Mouse (Mus musculus) myocyte (in vitro differentiated cells): ENCODE measurements around the gene Qrfpr. TPM values are rescaled to one million over a fixed set of nuclear protein-coding genes. Genes with fewer than 3 reads are reported as not detected.

ENCODE experiments used
- H3K27me3 ChIP-seq: one replicate; pipeline ENCODE4 v1.6.1; 2011; ENCODE audit not compliant: control insufficient read depth, insufficient read depth, insufficient read length
- H3K36me3 ChIP-seq: one replicate; pipeline ENCODE4 v1.6.1; 2011; ENCODE audit not compliant: control insufficient read depth, insufficient read depth
- H3K4me2 ChIP-seq: one replicate; pipeline ENCODE4 v1.6.1; 2011; ENCODE audit warnings: low read depth, control low read depth
- H3K4me3 ChIP-seq: one replicate; pipeline ENCODE4 v1.5.1; 2011; ENCODE audit warnings: mild to moderate bottlenecking, control low read depth, moderate library complexity
- H3K79me2 ChIP-seq: one replicate; pipeline ENCODE4 v1.6.1; 2011; ENCODE audit not compliant: control insufficient read depth, insufficient read depth
- H3ac ChIP-seq: one replicate; pipeline ENCODE4 v1.6.1; 2011; ENCODE audit not compliant: control insufficient read depth, insufficient read length
- CEBPB ChIP-seq: IDR thresholded peaks from 2 replicates; pipeline ENCODE4 v1.6.1; 2011; ENCODE audit warnings: mild to moderate bottlenecking, moderate library complexity; ENCODE audit not compliant: poor library complexity, insufficient read depth, severe bottlenecking
- E2F4 ChIP-seq: IDR thresholded peaks from one replicate; pipeline ENCODE4 v1.6.1; 2011; ENCODE audit warnings: mild to moderate bottlenecking, control low read depth, moderate library complexity; ENCODE audit not compliant: insufficient read depth
- MAX ChIP-seq: IDR thresholded peaks from one replicate; pipeline ENCODE4 v1.6.1; 2011; ENCODE audit warnings: low read depth, mild to moderate bottlenecking, control low read depth
- MYOD1 ChIP-seq, 3 experiments: IDR thresholded peaks; one replicate each; pipeline ENCODE4 v1.6.1; 2011; ENCODE audit warnings: control low read depth in 2 of 3, low read depth in 2 of 3, mild to moderate bottlenecking in 2 of 3, moderate library complexity in 1 of 3; ENCODE audit not compliant: insufficient read length in 2 of 3, control insufficient read depth in 1 of 3
- MYOG ChIP-seq, 3 experiments: IDR thresholded peaks; one replicate each; pipeline ENCODE4 v1.6.1; 2011; ENCODE audit warnings: control low read depth in 2 of 3, low read depth in 2 of 3, mild to moderate bottlenecking in 2 of 3; ENCODE audit not compliant: insufficient read length in 2 of 3, control insufficient read depth in 1 of 3, insufficient read depth in 1 of 3
- POLR2A ChIP-seq: IDR thresholded peaks from one replicate; pipeline ENCODE4 v1.6.1; 2011; ENCODE audit warnings: low read depth, mild to moderate bottlenecking, control low read depth, moderate library complexity; ENCODE audit not compliant: insufficient read length
- POLR2AphosphoS2 ChIP-seq: IDR thresholded peaks from one replicate; pipeline ENCODE4 v1.6.1; 2011; ENCODE audit warnings: low read depth, control low read depth; ENCODE audit not compliant: insufficient read length
- REST ChIP-seq: IDR thresholded peaks from one replicate; pipeline ENCODE4 v1.6.1; 2011; ENCODE audit warnings: mild to moderate bottlenecking, control low read depth, moderate library complexity; ENCODE audit not compliant: insufficient read depth, insufficient read length
- SRF ChIP-seq: IDR thresholded peaks from one replicate; pipeline ENCODE4 v1.6.1; 2011; ENCODE audit warnings: low read depth; ENCODE audit not compliant: control insufficient read depth, insufficient read length
- TCF12 ChIP-seq: IDR thresholded peaks from one replicate; pipeline ENCODE4 v1.6.1; 2011; ENCODE audit warnings: mild to moderate bottlenecking, control low read depth; ENCODE audit not compliant: poor library complexity, insufficient read depth, severe bottlenecking
- TCF3 ChIP-seq: IDR thresholded peaks from one replicate; pipeline ENCODE4 v1.6.1; 2011; ENCODE audit warnings: low read depth, control low read depth; ENCODE audit not compliant: insufficient read length
- USF1 ChIP-seq: IDR thresholded peaks from one replicate; pipeline ENCODE4 v1.6.1; 2011; ENCODE audit warnings: low read depth, mild to moderate bottlenecking, control low read depth, moderate library complexity
- polyA plus RNA-seq: library from polyadenylated mRNA; unstranded; fragments of >200 nt; fragmentation: generic; extraction: Trizol; gene quantifications from one replicate; pipeline ENCODE4 v1.2.1, GENCODE M21; 2012; ENCODE audit warnings: missing spikeins

The Qrfpr gene
- not detected for polyA plus RNA-seq

DNA sequence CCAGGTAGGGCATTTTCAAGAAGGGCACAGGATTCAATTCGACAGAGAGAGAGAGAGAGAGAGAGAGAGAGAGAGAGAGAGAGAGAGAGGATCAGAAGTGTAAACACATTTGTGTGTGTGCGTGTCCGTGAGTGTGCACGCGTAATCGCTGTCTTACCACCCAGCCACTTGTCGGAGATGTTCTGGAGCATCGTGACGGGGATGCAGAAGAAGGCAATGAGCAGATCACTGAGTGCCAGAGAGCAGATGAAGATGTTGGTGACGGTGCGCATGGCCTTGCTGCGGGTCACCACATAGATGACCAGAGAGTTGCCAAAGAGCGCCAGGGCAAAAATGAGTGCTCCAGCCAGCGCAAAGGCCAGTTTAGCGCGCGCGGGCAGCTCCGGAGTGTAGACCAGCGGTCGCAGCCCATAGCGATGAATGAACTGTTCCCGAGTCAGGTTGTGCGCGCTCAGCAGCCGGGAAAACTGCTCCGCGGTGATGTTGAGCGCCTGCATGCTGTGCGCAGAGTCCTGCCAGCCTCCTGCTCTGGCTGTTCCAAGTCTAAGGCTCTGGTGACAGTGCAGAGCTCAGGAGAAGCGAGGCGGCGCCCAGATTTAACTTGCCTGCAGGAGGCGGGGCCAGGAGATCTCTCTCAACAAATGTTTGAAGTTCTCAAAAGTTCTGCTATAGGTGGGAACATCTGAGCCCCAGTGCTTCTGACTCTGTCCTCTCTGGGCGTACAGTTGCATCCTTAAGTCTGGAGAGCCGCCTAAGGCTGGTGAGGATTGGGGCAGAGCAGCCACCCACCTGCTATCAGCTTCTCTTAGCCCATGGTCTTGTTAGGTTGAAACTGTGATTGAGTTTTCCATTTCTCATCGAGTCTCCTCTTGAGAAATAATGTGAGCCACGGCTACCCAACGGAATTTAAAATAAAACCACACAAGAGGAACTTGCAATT lies at the start of gene Qrfpr:
Gene Qrfpr (minus strand): TSS at position 571 of the 940 bp plus-strand sequence.
- TF ChIP-seq TCF3: no peak
- no peak for TF ChIP-seq CEBPB
- no peak for TF ChIP-seq MYOG (IDR thresholded peaks at IDR 0.05; ENCODE audit: control insufficient read depth in 1 of 3, insufficient read depth in 1 of 3, insufficient read length in 2 of 3, low read depth in 2 of 3)
- no peak for TF ChIP-seq MAX
- TF ChIP-seq POLR2A: no peak
- TF ChIP-seq POLR2AphosphoS2: no peak
- TF ChIP-seq SRF: no peak
- TF ChIP-seq REST: no peak
- TF ChIP-seq E2F4: no peak
- no peak for TF ChIP-seq MYOD1 (IDR thresholded peaks at IDR 0.05; ENCODE audit: control insufficient read depth in 1 of 3, insufficient read length in 2 of 3, low read depth in 2 of 3)
- TF ChIP-seq USF1: no peak
- no peak for TF ChIP-seq TCF12
- no peaks in the 10 kb centered on the region for H3K79me2 ChIP-seq
- H3K4me3 ChIP-seq: no peak within 1 kb of the TSS
- H3ac ChIP-seq: no peak within 1 kb of the TSS
- H3K4me2 ChIP-seq: no peak within 1 kb of the TSS
- H3K36me3 ChIP-seq: no peaks in the 10 kb centered on the region
- no peaks in the 10 kb centered on the region for H3K27me3 ChIP-seq

DNA sequence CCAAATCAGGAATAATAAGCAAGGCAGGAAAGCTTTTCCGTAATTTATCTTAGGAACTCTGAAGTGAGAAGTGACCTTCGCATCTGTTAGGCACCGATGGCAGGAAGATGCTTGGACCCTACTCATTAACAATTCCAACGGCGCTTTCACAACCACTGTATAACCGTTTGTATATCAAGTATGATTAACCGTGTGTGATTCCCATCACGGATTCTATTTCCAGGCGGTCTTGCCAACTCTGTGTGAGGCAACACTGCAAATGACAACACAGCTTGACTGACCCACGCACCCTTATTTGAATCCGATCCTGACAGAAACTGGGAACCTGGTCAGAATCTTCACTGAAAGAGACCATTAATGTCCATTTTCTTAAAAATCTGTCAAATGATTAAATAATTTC lies 41.8 kb upstream of the Qrfpr start:
- Histone ChIP-seq H3K27me3 (no peaks in the 10 kb centered on the region), H3K36me3 (no peaks in the 10 kb centered on the region), H3K79me2 (no peaks in the 10 kb centered on the region), H3ac (no peak overlapping the region), H3K4me3 (no peak overlapping the region), H3K4me2 (no peak overlapping the region)
- TF ChIP-seq USF1: no peak
- TF ChIP-seq E2F4: no peak
- TF ChIP-seq MYOD1 (IDR thresholded peaks at IDR 0.05; ENCODE audit: control insufficient read depth in 1 of 3, insufficient read length in 2 of 3, low read depth in 2 of 3): no peak
- no peak for TF ChIP-seq CEBPB
- no peak for TF ChIP-seq TCF3
- no peak for TF ChIP-seq POLR2AphosphoS2

- H3K4me3 ChIP-seq: no peak overlapping the region
- H3K27me3 ChIP-seq: no peaks in the 10 kb centered on the region
- H3K4me2 ChIP-seq: no peak overlapping the region
- H3K36me3 ChIP-seq: no peaks in the 10 kb centered on the region
- TF ChIP-seq TCF12 (no peak), POLR2A (no peak), CEBPB (no peak), POLR2AphosphoS2 (no peak), SRF (no peak), TCF3 (no peak)
- no peak overlapping the region for H3ac ChIP-seq
- H3K79me2 ChIP-seq: no peaks in the 10 kb centered on the region
Observed at GRCm38 (mm10) chr3:36263265-36263664, 41.2 kb upstream of the Qrfpr start.

DNA sequence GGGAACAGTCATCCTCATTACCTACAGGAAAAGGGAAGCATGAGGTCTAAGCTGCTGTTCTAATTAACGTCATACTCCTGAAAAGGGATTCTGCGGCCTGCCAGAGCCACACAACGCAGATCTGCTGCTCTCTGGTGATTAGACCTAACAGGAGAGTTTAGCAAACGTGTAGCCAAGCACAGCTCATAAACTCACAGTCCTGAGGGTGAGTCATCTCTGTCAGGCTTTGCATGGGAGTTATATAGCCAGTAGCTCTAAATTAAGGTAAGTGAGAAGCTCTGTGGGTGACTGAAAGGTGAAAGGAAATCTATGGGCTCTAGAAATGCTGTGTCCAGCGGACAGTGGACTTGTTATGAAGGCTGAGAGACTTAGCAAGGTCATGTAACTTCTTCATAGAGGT lies 28.5 kb upstream of the Qrfpr start:
- no peak overlapping the region for H3ac ChIP-seq
- H3K79me2 ChIP-seq: no peaks in the 10 kb centered on the region
- H3K4me2 ChIP-seq: no peak overlapping the region
- no peaks in the 10 kb centered on the region for H3K27me3 ChIP-seq
- no peak overlapping the region for H3K4me3 ChIP-seq
- H3K36me3 ChIP-seq: no peaks in the 10 kb centered on the region
- TF ChIP-seq POLR2A: no peak
- TF ChIP-seq MYOG (IDR thresholded peaks at IDR 0.05; ENCODE audit: control insufficient read depth in 1 of 3, insufficient read depth in 1 of 3, insufficient read length in 2 of 3, low read depth in 2 of 3): no peak

DNA sequence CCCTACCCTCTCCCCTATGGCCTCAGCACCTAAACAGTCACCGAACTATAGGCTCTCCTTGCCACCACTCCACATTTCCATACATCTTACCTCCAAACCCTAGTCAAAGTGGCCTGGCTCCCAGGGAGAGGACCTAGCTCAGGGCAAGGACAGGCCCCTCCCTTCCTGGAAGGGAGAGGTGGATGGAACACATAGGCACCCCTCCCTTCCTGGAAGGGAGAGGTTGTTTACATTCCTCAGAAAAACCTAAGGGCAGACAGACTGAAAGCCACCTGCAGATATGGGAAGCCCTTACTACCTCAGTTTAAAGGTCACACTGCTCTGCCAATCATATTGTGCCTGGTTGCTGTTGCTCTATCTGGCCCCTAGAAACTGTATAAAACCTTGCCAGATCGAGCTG lies 26.3 kb upstream of the Qrfpr start:
- H3ac ChIP-seq: no peak overlapping the region
- H3K4me2 ChIP-seq: no peak overlapping the region
- TF ChIP-seq POLR2A (no peak), MAX (no peak), REST (no peak), E2F4 (no peak), TCF3 (no peak), CEBPB (no peak)
- no peaks in the 10 kb centered on the region for H3K27me3 ChIP-seq
- H3K36me3 ChIP-seq: no peaks in the 10 kb centered on the region
- H3K79me2 ChIP-seq: no peaks in the 10 kb centered on the region
- H3K4me3 ChIP-seq: no peak overlapping the region

GRCm38 (mm10) chr3:36229941-36230340 lies 7.8 kb upstream of the Qrfpr start:
- Histone ChIP-seq H3K36me3 (no peaks in the 10 kb centered on the region), H3K4me2 (peak overlapping the region; percentile 4), H3ac (no peak overlapping the region), H3K79me2 (no peaks in the 10 kb centered on the region), H3K4me3 (no peak overlapping the region), H3K27me3 (no peaks in the 10 kb centered on the region)
- TF ChIP-seq POLR2AphosphoS2 (no peak), E2F4 (no peak), TCF3 (no peak), MYOD1 (IDR thresholded peaks at IDR 0.05; ENCODE audit: control insufficient read depth in 1 of 3, insufficient read length in 2 of 3, low read depth in 2 of 3) (no peak), TCF12 (no peak), POLR2A (no peak), CEBPB (no peak), USF1 (no peak), REST (no peak), SRF (no peak), MYOG (IDR thresholded peaks at IDR 0.05; ENCODE audit: control insufficient read depth in 1 of 3, insufficient read depth in 1 of 3, insufficient read length in 2 of 3, low read depth in 2 of 3) (no peak), MAX (no peak)
